Mouse (Mus musculus) splenic B cell, adult 2 months (primary cell): ENCODE data around the gene Rxfp2.

Source experiments
- DNase-seq: peaks from one replicate; pipeline ENCODE4 v3.0.0-alpha.2; 2011; ENCODE audit warnings: low read depth, low spot score
- H3K27me3 ChIP-seq: 2 replicates; pipeline ENCODE4 v1.6.1; 2012; ENCODE audit warnings: mild to moderate bottlenecking, low read length, moderate library complexity, mixed read lengths; ENCODE audit not compliant: control insufficient read depth, poor library complexity, insufficient read depth, severe bottlenecking
- H3K36me3 ChIP-seq: 2 replicates; pipeline ENCODE4 v1.6.1; 2012; ENCODE audit warnings: mild to moderate bottlenecking, low read length, moderate library complexity, mixed read lengths; ENCODE audit not compliant: control insufficient read depth, poor library complexity, insufficient read depth, severe bottlenecking

The Rxfp2 gene

GRCm38 (mm10) chr5:150058845-150059244 is 40.4 kb downstream of the Rxfp2 start:
- no peak for DNase-seq
- Histone ChIP-seq H3K36me3 (no peaks in the 10 kb centered on the region), H3K27me3 (no peaks in the 10 kb centered on the region)

DNA sequence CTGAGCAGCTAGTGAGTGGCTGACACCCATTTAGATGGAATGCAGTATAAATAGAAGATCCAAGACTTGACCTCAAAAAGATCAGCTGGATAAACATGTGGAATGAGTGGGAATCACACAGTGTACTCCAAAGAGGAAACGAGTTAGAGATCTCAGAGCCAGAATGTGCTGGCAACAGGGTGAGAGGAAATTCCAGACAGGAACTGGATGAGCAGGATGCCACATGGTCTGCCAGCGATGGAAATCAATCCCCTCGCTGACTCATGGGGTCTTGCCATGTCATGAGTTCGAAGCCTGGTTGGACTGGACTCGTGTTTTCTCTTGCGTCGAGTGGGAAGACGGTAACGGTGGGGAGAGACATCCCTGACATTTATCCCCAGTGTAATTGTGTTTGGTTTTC is 41.0 kb downstream of the Rxfp2 start:
- H3K27me3 ChIP-seq, result no peaks in the 10 kb centered on the region
- no peak for DNase-seq
- no peaks in the 10 kb centered on the region for H3K36me3 ChIP-seq

DNA sequence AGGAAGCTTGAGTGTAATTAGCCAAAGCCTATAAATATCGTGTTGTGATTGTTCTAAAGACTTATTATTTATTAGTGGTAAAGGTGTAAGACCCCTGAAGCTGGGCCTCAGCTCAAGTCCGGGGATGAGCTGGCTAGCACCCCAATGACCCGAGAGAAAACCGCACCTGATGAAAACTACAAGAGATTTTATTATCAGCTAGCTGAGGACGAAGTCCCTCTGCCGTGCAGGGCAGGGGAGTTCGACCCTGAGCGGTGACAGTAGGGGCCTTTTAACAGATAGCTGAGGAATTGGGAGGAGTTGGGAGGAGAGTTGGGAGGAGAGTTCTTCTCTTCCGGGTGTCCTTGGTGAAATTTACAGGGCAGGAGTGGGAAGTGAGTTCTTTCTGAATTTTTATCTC is 42.6 kb downstream of the Rxfp2 start:
- DNase-seq, result no peak
- H3K27me3 ChIP-seq, result no peaks in the 10 kb centered on the region

DNA sequence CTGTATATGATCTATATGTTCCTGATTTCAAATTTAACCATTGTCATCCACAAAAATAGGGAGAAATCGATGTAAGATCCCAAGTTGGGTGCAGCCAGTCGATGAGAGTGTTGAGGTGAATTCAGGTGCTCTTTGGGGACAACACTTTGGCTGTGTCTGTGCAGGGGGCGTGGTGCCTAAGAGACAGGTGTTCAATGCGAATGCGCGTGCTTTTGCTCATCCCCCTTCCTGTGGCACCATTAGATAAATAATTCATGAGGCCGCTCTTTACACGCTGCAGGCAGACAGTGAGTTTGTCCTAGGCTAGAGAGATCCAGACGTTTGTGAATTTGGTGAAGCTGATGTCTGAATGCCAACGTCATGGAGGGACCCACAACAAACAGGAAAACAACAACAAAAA is 45.8 kb downstream of the Rxfp2 start:
- Histone ChIP-seq H3K36me3 (no peaks in the 10 kb centered on the region), H3K27me3 (no peaks in the 10 kb centered on the region)
- no peak for DNase-seq

More for the DNA sequence above, 42.6 kb downstream of the Rxfp2 start:
- H3K36me3 ChIP-seq, result no peaks in the 10 kb centered on the region

DNA sequence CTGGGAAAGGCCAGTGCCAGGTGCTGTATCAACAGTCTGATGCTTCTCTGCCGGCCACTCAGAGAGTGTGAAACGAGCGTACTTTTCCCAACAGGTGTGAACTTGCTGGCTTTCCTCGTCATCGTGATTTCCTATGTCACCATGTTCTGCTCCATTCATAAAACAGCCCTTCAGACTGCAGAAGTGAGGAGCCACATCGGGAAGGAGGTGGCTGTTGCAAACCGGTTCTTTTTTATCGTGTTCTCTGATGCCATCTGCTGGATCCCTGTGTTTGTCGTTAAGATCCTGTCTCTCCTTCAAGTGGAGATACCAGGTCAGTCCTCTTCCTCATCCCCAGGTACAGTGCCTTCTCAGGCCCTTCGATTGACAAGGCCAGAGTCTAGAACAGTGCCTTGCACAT is 51.6 kb downstream of the Rxfp2 start:
- Histone ChIP-seq H3K27me3 (no peaks in the 10 kb centered on the region), H3K36me3 (no peaks in the 10 kb centered on the region)
- no peak for DNase-seq

- no peaks in the 10 kb centered on the region for H3K27me3 ChIP-seq
- H3K36me3 ChIP-seq, result no peaks in the 10 kb centered on the region
- no peak for DNase-seq
Measured at GRCm38 (mm10) chr5:150071738-150072137, 53.3 kb downstream of the Rxfp2 start.

- no peak for DNase-seq
- no peaks in the 10 kb centered on the region for H3K36me3 ChIP-seq
- no peaks in the 10 kb centered on the region for H3K27me3 ChIP-seq
Measured at GRCm38 (mm10) chr5:150079866-150080797, 61.7 kb downstream of the Rxfp2 start.

GRCm38 (mm10) chr5:150082696-150083095 is 64.2 kb downstream of the Rxfp2 start:
- Histone ChIP-seq H3K36me3 (no peaks in the 10 kb centered on the region), H3K27me3 (no peaks in the 10 kb centered on the region)
- DNase-seq, result no peak

- Histone ChIP-seq H3K27me3 (no peaks in the 10 kb centered on the region), H3K36me3 (no peaks in the 10 kb centered on the region)
- no peak for DNase-seq
Measured at GRCm38 (mm10) chr5:150083190-150083589, 64.7 kb downstream of the Rxfp2 start.

GRCm38 (mm10) chr5:150097620-150098019 is 79.1 kb downstream of the Rxfp2 start:
- H3K36me3 ChIP-seq, result no peaks in the 10 kb centered on the region
- no peaks in the 10 kb centered on the region for H3K27me3 ChIP-seq
- peak; percentile 80 for DNase-seq

- DNase-seq, result no peak
- H3K27me3 ChIP-seq, result no peaks in the 10 kb centered on the region
- no peaks in the 10 kb centered on the region for H3K36me3 ChIP-seq
Measured at GRCm38 (mm10) chr5:150098754-150099153, 80.3 kb downstream of the Rxfp2 start.

DNA sequence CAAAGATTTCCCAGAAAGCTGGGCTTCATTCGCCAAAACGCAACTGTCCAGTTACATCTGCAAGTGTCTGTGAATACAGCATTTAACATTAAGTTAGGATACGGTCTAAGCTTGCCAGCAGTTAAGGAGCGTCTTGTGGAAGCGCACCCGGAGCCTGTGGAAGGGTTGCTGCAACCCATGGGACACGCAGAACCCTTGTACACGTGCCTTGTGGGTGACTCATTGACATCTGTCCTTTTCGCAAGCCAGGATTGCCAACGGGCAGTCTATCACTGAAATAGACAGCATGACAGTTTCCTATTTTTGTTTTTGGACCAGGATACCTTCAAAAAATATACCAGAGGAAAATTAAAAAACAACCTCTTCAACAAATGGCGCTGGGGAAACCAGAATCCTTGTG is 83.3 kb downstream of the Rxfp2 start:
- no peaks in the 10 kb centered on the region for H3K27me3 ChIP-seq
- DNase-seq, result no peak
- no peaks in the 10 kb centered on the region for H3K36me3 ChIP-seq

DNA sequence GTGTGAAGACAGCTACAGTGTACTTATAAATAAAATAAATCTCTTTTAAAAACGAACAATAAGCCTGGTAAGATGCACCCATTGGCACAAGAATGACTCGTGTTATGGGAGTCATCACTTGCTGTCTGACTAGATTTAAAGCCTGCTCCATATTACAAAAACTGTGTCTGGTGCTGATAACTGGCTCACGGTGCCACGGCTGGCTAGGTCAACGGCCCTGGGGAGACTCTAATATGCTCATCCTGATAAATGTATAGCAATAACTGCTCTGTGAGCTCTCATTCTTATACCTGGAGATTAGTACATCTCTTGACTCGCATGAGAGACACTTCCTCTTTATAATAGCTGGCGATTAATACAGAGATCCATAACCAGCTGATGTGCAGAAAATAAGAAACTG is 87.9 kb downstream of the Rxfp2 start:
- H3K27me3 ChIP-seq, result no peaks in the 10 kb centered on the region
- no peaks in the 10 kb centered on the region for H3K36me3 ChIP-seq
- no peak for DNase-seq

DNA sequence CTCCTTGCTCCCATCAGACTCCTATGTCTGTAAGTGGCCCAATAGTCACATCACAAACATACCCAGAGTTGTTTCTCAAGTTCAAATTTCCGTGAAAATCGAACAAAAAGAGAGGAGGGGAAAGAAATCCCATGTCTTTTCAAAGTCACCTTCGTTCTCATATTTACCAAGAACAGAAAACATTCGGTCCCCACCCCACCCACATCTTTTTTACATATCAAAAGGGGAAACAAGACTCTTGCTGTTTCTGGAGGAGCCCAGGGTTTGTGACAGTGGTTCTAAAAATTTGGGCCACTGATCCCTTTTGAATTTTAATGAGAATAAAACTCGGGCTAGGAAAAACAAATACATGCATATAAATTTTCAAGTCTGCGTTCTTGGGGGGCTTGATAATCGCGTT is 92.8 kb downstream of the Rxfp2 start:
- no peaks in the 10 kb centered on the region for H3K36me3 ChIP-seq
- H3K27me3 ChIP-seq, result no peaks in the 10 kb centered on the region
- DNase-seq, result no peak

DNA sequence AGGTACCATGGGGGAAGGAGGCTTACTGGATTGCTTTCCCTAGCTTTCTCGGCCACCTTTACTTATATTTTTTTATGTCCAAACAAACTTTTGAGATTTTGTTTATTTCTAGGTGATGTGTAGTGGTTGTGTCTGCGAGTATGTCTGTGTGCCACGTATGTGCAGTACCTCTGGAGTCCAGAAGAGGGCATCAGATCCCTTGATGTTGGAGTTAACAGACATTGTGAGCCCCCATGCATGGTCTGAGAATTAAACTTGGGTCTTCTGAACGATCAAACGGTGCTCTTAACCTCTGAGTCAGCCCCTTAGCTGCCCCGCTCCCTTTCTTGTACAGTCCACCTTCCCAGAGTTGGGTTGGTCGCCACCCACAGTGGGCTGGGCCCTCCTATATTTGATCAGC is 95.5 kb downstream of the Rxfp2 start:
- DNase-seq, result peak; percentile 67
- Histone ChIP-seq H3K36me3 (no peaks in the 10 kb centered on the region), H3K27me3 (no peaks in the 10 kb centered on the region)

DNA sequence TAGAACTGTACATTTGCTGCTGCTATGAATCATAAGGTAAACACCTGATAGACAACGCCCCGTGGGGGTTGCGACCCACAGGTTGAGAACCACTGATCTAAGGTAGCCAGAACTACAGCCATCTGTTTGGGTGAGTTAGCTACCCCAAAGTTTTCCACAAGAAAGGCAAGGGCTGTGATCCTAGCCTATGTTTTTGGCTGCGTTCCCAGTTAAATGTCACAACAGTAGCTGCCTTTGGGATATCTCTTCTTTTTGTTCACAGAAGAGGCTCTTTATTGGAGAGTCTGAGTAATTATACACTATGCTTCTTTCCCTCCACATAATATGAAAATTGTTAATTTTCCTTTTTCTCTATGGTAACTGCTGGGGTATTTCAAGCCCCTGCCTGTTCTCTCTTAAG is 96.3 kb downstream of the Rxfp2 start:
- no peaks in the 10 kb centered on the region for H3K27me3 ChIP-seq
- no peaks in the 10 kb centered on the region for H3K36me3 ChIP-seq
- no peak for DNase-seq
